Mouse (Mus musculus) gastrocnemius, postnatal 10 days (tissue): ENCODE measurements around the gene Olfr370. TPM values are rescaled to one million over a fixed set of nuclear protein-coding genes. Genes with fewer than 3 reads are reported as not detected.
"Not testable (repeated sequence)": the region's sequence is repeated elsewhere in the genome, so short reads cannot be mapped to it uniquely, and the experiment has no call there.

Experiments
- DNase-seq: peaks from one replicate; pipeline ENCODE4 v3.0.0; 2021; ENCODE audit warnings: mixed read lengths
- long read RNA-seq, 2 experiments: library from polyadenylated mRNA; stranded (forward); transcript quantifications; one replicate each; pipeline ENCODE4 v2.0.0; 2021
- total RNA-seq, 2 experiments: library from RNA; stranded (reverse); gene quantifications; 2 replicates each; pipeline ENCODE4 v1.2.3; 2021

Olfr370 gene
- not detected for total RNA-seq
- long read RNA-seq, experiment 1 = 0 reads
- long read RNA-seq, experiment 2 = 0 reads

GRCm38 (mm10) chr8:83535736-83536135 is at the start of gene Olfr370:
Gene Olfr370 (plus strand): TSS chr8:83535780.
- no peak for DNase-seq

GRCm38 (mm10) chr8:83511696-83512095 is 23.9 kb upstream of the Olfr370 start:
- no peak for DNase-seq

GRCm38 (mm10) chr8:83520432-83520831 is 15.1 kb upstream of the Olfr370 start:
- no peak for DNase-seq

GRCm38 (mm10) chr8:83520907-83521306 is 14.7 kb upstream of the Olfr370 start:
- not testable (repeated sequence) for DNase-seq

- no peak for DNase-seq
These were observed 14.3 kb upstream of the Olfr370 start for GRCm38 (mm10) chr8:83521310-83521709.

GRCm38 (mm10) chr8:83534802-83535201 is 778 bp upstream of the Olfr370 start:
- DNase-seq = no peak

GRCm38 (mm10) chr8:83562669-83563068 is 27.1 kb downstream of the Olfr370 start:
- no peak for DNase-seq

- no peak for DNase-seq
These were observed 27.7 kb downstream of the Olfr370 start for GRCm38 (mm10) chr8:83563246-83563645.

- no peak for DNase-seq
These were observed 30.3 kb downstream of the Olfr370 start for GRCm38 (mm10) chr8:83565731-83566375.

GRCm38 (mm10) chr8:83566469-83567395 is 31.2 kb downstream of the Olfr370 start, which contains the start of gene Ndufb7:
Gene Ndufb7 (plus strand): TSS chr8:83566671.
- peak; percentile 97 for DNase-seq

- no peak for DNase-seq
These were observed 32.1 kb downstream of the Olfr370 start for GRCm38 (mm10) chr8:83567668-83568067.

- DNase-seq = no peak
These were observed 32.5 kb downstream of the Olfr370 start for GRCm38 (mm10) chr8:83568128-83568527.

- no peak for DNase-seq
These were observed 33.2 kb downstream of the Olfr370 start for GRCm38 (mm10) chr8:83568755-83569154.

- no peak for DNase-seq
These were observed 33.6 kb downstream of the Olfr370 start for GRCm38 (mm10) chr8:83569165-83569564.

GRCm38 (mm10) chr8:83570272-83571000 is 34.9 kb downstream of the Olfr370 start:
- no peak for DNase-seq

- not testable (repeated sequence) for DNase-seq
These were observed 35.4 kb downstream of the Olfr370 start for GRCm38 (mm10) chr8:83571001-83571340.

- no peak for DNase-seq
These were observed 36.2 kb downstream of the Olfr370 start for GRCm38 (mm10) chr8:83571791-83572190.

- DNase-seq = no peak
These were observed 36.7 kb downstream of the Olfr370 start for GRCm38 (mm10) chr8:83572246-83572812.

GRCm38 (mm10) chr8:83573140-83573875 is 37.7 kb downstream of the Olfr370 start:
- no peak for DNase-seq

- peak; percentile 54 for DNase-seq
These were observed 39.2 kb downstream of the Olfr370 start for GRCm38 (mm10) chr8:83574631-83575315.
